Mouse (Mus musculus) left cerebral cortex, postnatal 10 days (tissue): ENCODE data around the gene Gm29554. TPM values are rescaled to one million over a fixed set of nuclear protein-coding genes. Genes with fewer than 3 reads are reported as not detected.
"Not testable (repeated sequence)": the region's sequence is repeated elsewhere in the genome, so short reads cannot be mapped to it uniquely, and the experiment has no call there.

Source experiments
- DNase-seq, 2 experiments: peaks; one replicate each; pipeline ENCODE4 v3.0.0; 2021 to 2022; ENCODE audit warnings: low spot score in 2 of 2, mixed read lengths in 1 of 2; ENCODE audit errors: extremely low spot score in 1 of 2
- intact Hi-C: fragments of 180-260 bp; cut with DNase I; formaldehyde crosslinking; loops from one replicate; pipeline ENCODE4 v1.15.1; 2025
- total RNA-seq, 2 experiments: library from RNA; stranded (reverse); gene quantifications; 2 replicates each; pipeline ENCODE4 v1.2.3; 2021

Gene Gm29554
- not detected for total RNA-seq

- DNase-seq, intact Hi-C loops: not testable (repeated sequence)
Measured at GRCm38 (mm10) chrY:12273632-12274031, at the start of gene Gm29554. TSS of gene Gm29554 (plus strand) at chrY:12273932.

Other genes starting within 250 kb of the Gm29554 start
- gene Gm20812, start 108.0 kb downstream of the Gm29554 start, total RNA-seq, result not detected